Mouse (Mus musculus) erythroblast, embryonic 14.5 days (primary cell): ENCODE measurements around the gene Adgrl3.

Source experiments
- GATA1 ChIP-seq: IDR thresholded peaks from 2 replicates; pipeline ENCODE4 v1.6.1; 2012; ENCODE audit warnings: low read length, inconsistent platforms, mixed read lengths
- TAL1 ChIP-seq: IDR thresholded peaks from 3 replicates; pipeline ENCODE4 v1.6.1; 2012; ENCODE audit warnings: low read length, inconsistent platforms, mixed read lengths

GRCm38 (mm10) chr5:81088667-81089066 lies 68.7 kb downstream of the Adgrl3 start:
- TF ChIP-seq TAL1 (no peak), GATA1 (no peak)
